Mouse (Mus musculus) limb, embryonic 14.5 days (tissue): ENCODE results near the gene P4ha2. TPM values are rescaled to one million over a fixed set of nuclear protein-coding genes. Genes with fewer than 3 reads are reported as not detected.
A peak's percentile ranks its signal among the peaks of the same experiment; 100 is the strongest.

Experiments used
- ATAC-seq: fragments of 200-750 bp; cut with Nextera tagmentation; 2 replicates; pipeline ENCODE4 v1.8.0; 2017; ENCODE audit warnings: low read depth, moderate number of reproducible peaks, moderate TSS enrichment; ENCODE audit not compliant: low FRiP score
- DNase-seq: peaks from one replicate; pipeline ENCODE4 v3.0.0-alpha.2; 2015; ENCODE audit warnings: low spot score
- H3K27ac ChIP-seq: fragments of 300-500 bp; sonication (generic); replicated peaks from 2 replicates; pipeline ENCODE4 v1.5.1; 2014; ENCODE audit warnings: low read depth, mild to moderate bottlenecking, low read length, moderate library complexity, mixed read lengths
- H3K27me3 ChIP-seq: fragments of 300-500 bp; sonication (generic); 2 replicates; pipeline ENCODE4 v1.6.1; 2014; ENCODE audit warnings: low read length, mixed read lengths; ENCODE audit not compliant: control insufficient read depth, insufficient read depth
- H3K36me3 ChIP-seq: fragments of 300-500 bp; sonication (generic); 2 replicates; pipeline ENCODE4 v1.6.1; 2014; ENCODE audit warnings: mild to moderate bottlenecking, low read length, moderate library complexity, mixed read lengths; ENCODE audit not compliant: control insufficient read depth, insufficient read depth
- H3K4me1 ChIP-seq: fragments of 300-500 bp; sonication (generic); 2 replicates; pipeline ENCODE4 v1.6.1; 2014; ENCODE audit warnings: antibody characterized with exemption, low read length, mixed read lengths; ENCODE audit not compliant: control insufficient read depth, insufficient read depth
- H3K4me2 ChIP-seq: fragments of 300-500 bp; sonication (generic); replicated peaks from 2 replicates; pipeline ENCODE4 v1.6.1; 2014; ENCODE audit warnings: low read depth, mild to moderate bottlenecking, low read length, moderate library complexity; ENCODE audit not compliant: severe bottlenecking
- H3K4me3 ChIP-seq: fragments of 300-500 bp; sonication (generic); replicated peaks from 2 replicates; pipeline ENCODE4 v1.5.1; 2014; ENCODE audit warnings: low read length
- H3K9ac ChIP-seq: fragments of 300-500 bp; sonication (generic); 2 replicates; pipeline ENCODE4 v1.6.1; 2014; ENCODE audit warnings: mild to moderate bottlenecking, low read depth, low read length, moderate library complexity; ENCODE audit not compliant: severe bottlenecking
- H3K9me3 ChIP-seq: fragments of 300-500 bp; sonication (generic); 2 replicates; pipeline ENCODE4 v1.6.1; 2016; ENCODE audit warnings: low read length; ENCODE audit not compliant: control insufficient read depth
- POLR2A ChIP-seq: fragments of 200-500 bp; IDR thresholded peaks from 2 replicates; pipeline ENCODE4 v1.8.0; 2012; ENCODE audit warnings: inconsistent platforms, mild to moderate bottlenecking, moderate library complexity, borderline replicate concordance; ENCODE audit not compliant: insufficient read depth, insufficient read length; ENCODE audit errors: extremely low read depth
- WGBS: fragments of 180-500 bp; shearing (Covaris S2); extraction: QIAGEN DNeasy Blood & Tissue Kit; methylation state at CpG from one replicate; pipeline ENCODE4 v1.1.7; 2014; 5-methylcytosine and 5-hydroxymethylcytosine counted together
- polyA plus RNA-seq, 2 experiments: library from polyadenylated mRNA; depleted of rRNA in 1 of 2; stranded (reverse) in 1 of 2; unstranded in 1 of 2; fragments of >200 nt; fragmentation: Nextera tagmentation in 1 of 2; extraction: Ambion mirVana in 1 of 2; gene quantifications; 2 replicates each; pipeline versions ENCODE4 v1.2.1 to v1.2.3; 2012 to 2014

P4ha2 gene
- polyA plus RNA-seq, 2 experiments, result 94.1 to 106 TPM

DNA sequence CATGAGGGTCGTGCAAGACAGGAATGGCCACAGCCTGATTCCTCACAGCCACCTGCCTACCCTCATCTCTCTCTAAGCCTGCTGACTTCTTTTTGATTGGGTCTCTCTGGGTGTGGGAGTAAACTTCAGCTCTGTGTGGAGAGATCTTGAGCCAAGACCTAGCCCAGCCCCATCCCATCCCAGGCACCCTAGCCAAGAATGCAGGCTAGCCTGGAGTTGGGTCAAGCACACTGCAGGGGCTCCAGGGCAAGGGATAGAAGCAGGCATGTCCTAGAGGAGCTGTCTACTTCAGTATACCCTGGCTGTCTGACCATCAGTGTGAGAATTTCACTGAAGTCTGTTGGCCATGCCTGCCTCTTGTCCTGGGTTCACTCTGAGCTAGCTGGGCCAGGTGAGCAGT is 40.4 kb upstream of the P4ha2 start:
- H3K4me2 ChIP-seq, result no peak overlapping the region
- no peaks in the 10 kb centered on the region for H3K9me3 ChIP-seq
- H3K27me3 ChIP-seq, result no peaks in the 10 kb centered on the region
- ATAC-seq, result no peak
- TF ChIP-seq POLR2A, result no peak
- H3K9ac ChIP-seq, result no peak overlapping the region
- peak overlapping the region; percentile 86; the same call in 1 of the 2 replicates for H3K27ac ChIP-seq
- peaks cover 77% of the 10 kb centered on the region for H3K4me1 ChIP-seq
- peaks cover 38% of the 10 kb centered on the region for H3K36me3 ChIP-seq
- H3K4me3 ChIP-seq, result no peak overlapping the region
- DNase-seq, result no peak
- WGBS, result 53% methylated on average over 1 of the region's 1 CpGs

- TF ChIP-seq POLR2A, result peak; percentile 31; the same call in 1 of the 2 replicates
- no peak overlapping the region for H3K4me3 ChIP-seq
- H3K36me3 ChIP-seq, result peaks cover 36% of the 10 kb centered on the region
- peak; percentile 83 for ATAC-seq
- H3K27me3 ChIP-seq, result no peaks in the 10 kb centered on the region
- H3K4me1 ChIP-seq, result peaks cover 80% of the 10 kb centered on the region
- H3K9me3 ChIP-seq, result no peaks in the 10 kb centered on the region
- no peak overlapping the region for H3K9ac ChIP-seq
- peak; percentile 81 for DNase-seq
- H3K27ac ChIP-seq, result peak overlapping the region; percentile 86
- WGBS, result 4% methylated on average over 9 of the region's 9 CpGs
- peak overlapping the region; percentile 25; the same call in 1 of the 2 replicates for H3K4me2 ChIP-seq
Observed at GRCm38 (mm10) chr11:54060316-54060715, 39.6 kb upstream of the P4ha2 start.

DNA sequence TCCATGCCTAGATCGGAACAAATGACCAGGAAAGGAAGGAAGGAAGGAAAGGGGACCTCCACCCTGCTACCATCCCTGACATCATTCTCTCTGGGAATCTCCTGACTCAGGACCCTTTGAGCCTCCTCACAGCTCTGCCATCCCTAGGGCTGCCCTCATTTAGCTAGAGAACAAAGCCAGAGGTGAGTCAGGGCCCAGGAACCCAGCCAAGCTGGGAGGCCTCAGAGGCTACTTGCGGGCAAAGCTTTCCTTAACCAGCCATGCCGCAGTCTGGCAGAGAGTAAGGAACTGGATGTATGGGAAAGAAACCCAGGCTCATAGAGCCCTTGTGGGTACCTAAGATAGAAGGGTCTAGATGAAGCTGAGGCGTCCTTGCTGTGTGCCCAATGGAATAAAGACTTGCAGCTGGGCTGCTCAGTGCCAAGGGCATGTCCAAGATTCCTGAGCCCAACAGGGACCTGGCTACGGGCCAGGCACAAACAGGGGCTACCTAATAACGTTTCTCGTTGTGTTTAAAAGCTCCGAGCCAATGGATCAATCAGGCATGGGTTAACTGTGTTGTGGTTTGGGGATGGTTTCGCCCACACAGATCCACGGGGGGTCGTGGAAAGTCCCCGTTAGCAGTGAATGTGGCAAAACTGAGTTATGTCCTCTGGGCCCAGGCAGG is 37.7 kb upstream of the P4ha2 start:
- Histone ChIP-seq H3K27me3 (no peaks in the 10 kb centered on the region), H3K9me3 (no peaks in the 10 kb centered on the region), H3K36me3 (peaks cover 30% of the 10 kb centered on the region), H3K4me3 (no peak overlapping the region), H3K9ac (no peak overlapping the region), H3K4me2 (no peak overlapping the region), H3K4me1 (peaks cover 89% of the 10 kb centered on the region), H3K27ac (peak overlapping the region; percentile 52)
- ATAC-seq, result no peak
- 39% methylated on average over 12 of the region's 12 CpGs for WGBS
- DNase-seq, result no peak
- TF ChIP-seq POLR2A, result no peak

DNA sequence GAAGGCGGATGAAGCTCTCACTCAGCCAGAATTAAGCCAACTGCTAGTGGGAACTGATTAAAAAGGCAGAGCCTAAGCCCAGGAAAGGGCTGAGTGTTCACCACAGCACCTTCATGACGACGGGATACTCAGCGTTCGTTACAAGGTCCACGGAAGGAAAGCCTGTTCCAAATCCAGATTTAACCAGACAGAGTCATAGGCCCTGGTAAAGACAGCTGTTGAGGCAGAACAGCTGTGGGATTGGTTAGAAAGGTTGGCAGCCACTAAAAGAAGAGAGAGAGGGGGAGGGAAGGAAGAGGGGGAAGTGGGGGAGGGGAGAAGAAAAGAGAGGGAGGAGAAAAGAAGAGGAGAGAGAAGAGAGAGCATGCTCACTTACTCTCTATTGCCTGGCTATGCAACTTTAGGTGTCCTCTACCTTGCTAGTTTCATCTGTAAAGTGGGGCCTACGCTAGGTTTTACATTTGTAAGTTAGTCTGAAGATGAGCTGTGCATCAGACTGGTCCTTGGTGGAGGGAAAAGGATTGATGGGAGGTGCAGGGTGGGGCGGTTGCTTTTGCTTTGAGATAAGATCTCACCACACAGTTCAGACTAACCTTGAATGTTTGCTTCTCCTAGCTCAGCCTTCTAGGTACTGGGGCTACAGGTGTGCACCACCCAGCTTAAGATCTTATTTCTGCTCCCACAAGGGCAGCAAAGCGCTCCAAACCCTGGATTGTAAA is 37.0 kb upstream of the P4ha2 start:
- H3K4me2 ChIP-seq, result no peak overlapping the region
- H3K27ac ChIP-seq, result peak overlapping the region; percentile 52
- DNase-seq, result peak; percentile 61
- peaks cover 89% of the 10 kb centered on the region for H3K4me1 ChIP-seq
- no peak for ATAC-seq
- no peak overlapping the region for H3K9ac ChIP-seq
- no peak overlapping the region for H3K4me3 ChIP-seq
- peaks cover 30% of the 10 kb centered on the region for H3K36me3 ChIP-seq
- H3K9me3 ChIP-seq, result no peaks in the 10 kb centered on the region
- WGBS, result 58% methylated on average over 9 of the region's 9 CpGs
- no peak for TF ChIP-seq POLR2A
- H3K27me3 ChIP-seq, result no peaks in the 10 kb centered on the region

DNA sequence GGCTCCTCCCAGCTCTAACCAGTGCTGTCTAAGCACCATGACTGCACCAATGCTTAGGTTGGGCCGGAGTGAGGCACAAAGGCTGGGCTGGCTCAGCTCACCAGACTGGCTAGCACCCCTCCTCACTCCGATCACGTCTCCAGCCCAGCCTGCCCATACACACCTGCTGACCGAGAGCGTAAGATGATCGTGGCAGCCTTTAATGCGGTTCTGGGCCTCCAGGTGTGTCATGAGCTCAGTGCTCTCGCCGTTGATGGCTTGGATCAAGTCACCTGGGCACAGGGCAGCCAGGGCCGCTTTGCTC is 36.5 kb upstream of the P4ha2 start:
- H3K9me3 ChIP-seq, result no peaks in the 10 kb centered on the region
- H3K36me3 ChIP-seq, result peaks cover 30% of the 10 kb centered on the region
- no peak overlapping the region for H3K4me3 ChIP-seq
- DNase-seq, result no peak
- WGBS, result 72% methylated on average over 10 of the region's 10 CpGs
- no peak for TF ChIP-seq POLR2A
- ATAC-seq, result no peak
- no peak overlapping the region for H3K9ac ChIP-seq
- 0 out of 2 replicates have a peak overlapping the region, but pooled peaks have one; percentile 52 for H3K27ac ChIP-seq
- peaks cover 87% of the 10 kb centered on the region for H3K4me1 ChIP-seq
- H3K27me3 ChIP-seq, result no peaks in the 10 kb centered on the region
- no peak overlapping the region for H3K4me2 ChIP-seq
